Mouse (Mus musculus): ENCODE measurements around the gene Skint5.
"Not testable (repeated sequence)": the region's sequence is repeated elsewhere in the genome, so short reads cannot be mapped to it uniquely, and the experiment has no call there.

Skint5 gene

DNA sequence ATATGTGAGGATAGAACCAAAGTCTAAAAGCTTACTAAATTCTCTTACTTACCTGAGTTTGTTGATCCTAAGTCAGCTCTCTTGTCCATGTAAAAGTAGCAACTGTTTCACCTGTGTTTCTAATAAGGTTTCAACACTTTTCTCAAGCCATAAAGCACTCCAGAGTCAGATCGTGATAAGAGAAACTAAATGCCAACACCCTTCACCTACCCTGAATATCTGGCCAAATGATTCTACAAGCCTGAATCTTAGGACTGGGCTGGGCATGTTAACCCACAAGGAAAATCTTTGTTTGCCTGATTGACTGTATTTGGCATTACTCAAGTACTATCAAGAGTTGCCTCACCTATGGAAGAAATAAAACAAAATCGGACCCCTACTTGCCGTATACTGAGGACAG lies at the start of gene Skint5:
Gene Skint5 (minus strand): TSS at position 101 of the 400 bp plus-strand sequence.
- no peak for DNase-seq

DNA sequence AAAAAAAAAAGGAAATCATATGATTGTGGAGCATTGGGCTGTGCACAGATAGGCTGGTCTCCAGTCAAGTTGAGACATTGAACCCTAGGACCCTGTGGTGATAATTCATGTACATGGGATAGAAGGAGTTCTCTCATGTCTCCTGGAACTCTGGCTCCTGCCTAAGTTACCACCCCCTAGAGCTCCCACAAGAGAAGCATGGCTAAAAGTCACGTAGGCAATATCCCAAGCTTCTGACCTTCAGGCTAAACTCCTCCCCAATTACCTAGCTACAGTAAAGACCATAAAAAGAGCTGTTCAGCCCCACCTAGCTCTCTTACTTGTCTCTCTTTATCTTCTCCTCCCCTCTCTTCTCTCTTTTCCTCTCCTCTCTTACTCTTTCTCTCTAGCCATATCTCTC lies 42.0 kb downstream of the Skint5 start:
- no peak for DNase-seq

- no peak for DNase-seq
These were observed 235.1 kb downstream of the Skint5 start for GRCm38 (mm10) chr4:113764182-113764581.

GRCm38 (mm10) chr4:113763684-113764083 lies 235.6 kb downstream of the Skint5 start:
- no peak for DNase-seq

DNA sequence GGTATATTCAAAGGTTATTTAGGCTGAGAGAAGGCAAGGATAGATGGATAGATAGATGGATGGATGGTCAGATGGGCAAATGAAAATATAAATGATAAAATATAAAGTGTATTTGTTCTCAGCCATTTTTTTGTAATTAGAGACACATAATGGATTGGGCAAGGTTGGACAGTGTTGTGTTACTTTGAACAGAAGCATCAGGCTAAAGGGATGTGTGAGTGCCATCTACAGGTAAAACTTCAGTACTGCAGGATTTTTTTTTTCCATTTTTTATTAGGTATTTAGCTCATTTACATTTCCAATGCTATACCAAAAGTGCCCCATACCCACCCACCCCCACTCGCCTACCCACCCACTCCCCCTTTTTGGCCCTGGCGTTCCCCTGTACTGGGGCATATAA lies 551.1 kb downstream of the Skint5 start:
- not testable (repeated sequence) for DNase-seq

Data from kidney, adult 8-10 months (tissue).